Mouse (Mus musculus): ENCODE measurements at regions not wholly inside any gene's neighbourhood (a gene's known extent, or its start where the extent isn't known, plus 50 kb on each side); places are given as distances from the start of the nearest gene placed in this dataset.

GRCm38 (mm10) chr10:116726031-116726430, 144.7 kb upstream of the Cnot2 start:
- intact Hi-C loops (cut with DNase I): no loop called here
- DNase-seq: no peak

GRCm38 (mm10) chr10:116721986-116722385, 140.7 kb upstream of the Cnot2 start:
- no peak for DNase-seq
- intact Hi-C loops (cut with DNase I): no loop called here

- intact Hi-C loops (cut with DNase I): no loop called here
- peak; percentile 12 for DNase-seq
These were observed 138.3 kb upstream of the Cnot2 start for GRCm38 (mm10) chr10:116719616-116720015.

DNA sequence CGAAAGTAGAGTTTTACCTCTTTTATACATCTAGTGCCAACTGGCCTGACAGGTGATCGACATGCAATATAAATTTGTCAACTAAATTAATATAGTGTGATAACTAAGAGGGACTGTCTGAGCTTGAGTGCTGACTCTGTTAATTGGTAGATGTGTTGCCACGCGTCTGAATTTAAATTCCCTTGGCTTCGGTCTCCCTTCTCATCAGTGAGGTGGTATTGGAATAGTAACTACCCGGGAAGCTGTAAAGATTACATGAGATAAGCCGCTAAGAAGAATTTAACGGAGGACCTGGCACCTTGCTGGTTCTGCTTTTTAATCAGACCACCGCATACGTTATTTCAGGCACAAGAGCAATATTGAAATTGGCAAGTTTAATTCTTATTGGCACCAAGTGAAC, 136.7 kb upstream of the Cnot2 start:
- DNase-seq: no peak
- intact Hi-C loops (cut with DNase I): no loop called here

- DNase-seq: no peak
- intact Hi-C loops (cut with DNase I): no loop called here
These were observed 135.8 kb upstream of the Cnot2 start for GRCm38 (mm10) chr10:116717017-116717643.

DNA sequence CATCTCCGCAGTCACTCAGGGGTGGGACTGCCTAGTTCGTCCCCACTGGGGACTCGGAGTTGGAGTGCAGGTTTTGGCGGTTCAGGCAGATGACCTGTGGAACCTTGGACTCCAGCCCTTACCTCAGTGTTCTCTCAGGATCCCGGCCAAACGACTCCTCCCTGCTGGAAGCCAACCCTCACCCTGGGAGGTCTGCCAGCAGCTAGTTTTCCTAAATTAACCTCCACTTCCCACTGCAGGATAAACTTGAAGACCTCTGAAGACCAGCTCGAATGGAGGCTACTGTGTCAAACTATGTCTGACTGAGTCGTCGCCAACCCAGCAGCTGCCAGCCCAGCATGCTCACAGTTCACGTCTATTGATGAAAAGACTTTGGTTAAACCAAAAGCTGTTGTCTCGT, 132.1 kb upstream of the Cnot2 start:
- intact Hi-C loops (cut with DNase I): no loop called here
- DNase-seq: peak; percentile 58

DNA sequence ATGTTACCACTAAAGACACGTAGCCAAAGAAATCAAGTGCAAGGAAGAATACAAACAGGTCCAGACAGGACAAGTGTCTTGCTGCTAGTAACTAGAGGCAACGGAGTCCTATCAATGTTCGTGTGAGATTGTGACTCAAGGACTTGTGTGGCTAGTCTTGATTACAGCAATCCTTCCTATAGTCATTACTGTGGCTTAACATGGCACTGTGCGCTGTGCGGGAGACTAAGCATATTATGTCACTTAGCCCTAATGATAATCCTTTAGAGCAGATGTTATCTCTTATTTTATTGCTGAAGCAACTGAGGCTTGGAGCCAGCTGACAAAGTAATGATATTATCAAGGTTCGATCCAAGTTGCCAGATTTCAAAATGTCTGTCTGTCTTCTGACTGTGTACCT, 125.7 kb upstream of the Cnot2 start:
- no peak for DNase-seq
- intact Hi-C loops (cut with DNase I): no loop called here

DNA sequence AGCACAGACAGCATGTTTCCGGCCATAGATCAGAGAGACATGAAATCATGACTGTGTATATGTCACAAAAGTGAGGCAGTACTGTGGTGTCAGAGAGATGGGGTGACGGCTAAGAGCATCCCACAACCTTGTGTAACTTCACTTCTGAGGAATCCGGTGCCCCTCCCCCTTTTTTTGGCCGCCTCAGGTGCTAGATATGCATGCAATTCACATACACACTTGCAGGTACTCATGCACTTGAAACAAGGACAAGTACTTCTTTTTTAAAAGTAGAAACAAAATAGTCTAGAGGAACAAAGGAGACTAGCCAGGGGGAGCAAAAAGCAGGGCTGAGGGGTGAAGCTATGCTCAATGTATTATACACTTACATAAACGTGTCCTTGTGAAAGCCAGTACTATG, 120.0 kb upstream of the Cnot2 start:
- intact Hi-C loops (cut with DNase I): no loop called here
- no peak for DNase-seq

DNA sequence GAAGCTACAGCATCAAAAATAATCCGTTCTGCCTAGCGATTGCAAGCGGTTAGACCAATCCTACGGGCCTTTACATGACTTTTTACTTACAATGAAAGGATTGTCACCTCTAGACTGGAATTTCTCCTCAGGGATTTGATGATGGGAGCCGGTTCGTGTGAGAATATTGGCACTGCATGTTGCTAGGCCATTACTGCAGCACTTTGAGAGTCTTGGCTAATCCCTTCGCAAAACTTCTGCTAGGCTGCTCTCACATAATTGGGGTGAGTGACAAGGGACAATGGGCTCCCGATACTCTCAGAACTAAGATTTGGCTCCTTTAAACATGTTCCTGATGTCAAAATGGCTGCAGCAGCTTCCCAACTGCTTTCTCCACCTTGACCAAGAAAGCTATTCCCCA, 118.4 kb upstream of the Cnot2 start:
- intact Hi-C loops (cut with DNase I): no loop called here
- no peak for DNase-seq

DNA sequence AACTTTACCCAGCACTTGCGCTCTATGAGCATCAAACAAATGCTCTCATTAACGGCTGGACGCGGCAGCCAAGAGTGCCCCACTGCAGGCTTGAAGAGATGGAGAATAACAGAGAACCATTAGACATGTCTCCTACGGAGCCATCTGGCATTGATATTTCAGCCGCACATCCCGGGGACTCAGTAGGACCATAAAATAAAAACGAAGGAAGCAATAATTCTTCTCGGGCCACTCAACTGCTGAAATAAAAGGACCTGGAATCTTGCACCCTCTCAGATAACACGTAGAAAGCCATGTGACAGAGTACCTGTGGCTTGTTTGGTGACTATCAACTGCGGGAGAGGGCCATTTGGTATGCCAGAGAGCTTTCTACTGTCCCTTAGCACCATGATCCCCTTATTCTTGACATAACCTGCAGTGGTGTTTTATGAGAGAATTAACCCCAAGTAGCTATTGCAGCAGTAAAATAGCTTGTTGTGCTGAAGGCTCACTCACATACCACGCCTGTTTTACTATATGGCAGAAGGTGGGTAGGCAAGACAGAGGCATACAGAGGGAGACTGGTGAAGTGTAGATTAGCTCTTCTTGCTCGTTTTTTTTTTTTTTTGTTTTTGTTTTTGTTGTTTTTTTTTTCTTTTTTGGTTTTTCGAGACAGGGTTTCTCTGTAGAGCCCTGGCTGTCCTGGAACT, 116.5 kb upstream of the Cnot2 start:
- intact Hi-C loops (cut with DNase I): no loop called here
- DNase-seq: no peak

DNA sequence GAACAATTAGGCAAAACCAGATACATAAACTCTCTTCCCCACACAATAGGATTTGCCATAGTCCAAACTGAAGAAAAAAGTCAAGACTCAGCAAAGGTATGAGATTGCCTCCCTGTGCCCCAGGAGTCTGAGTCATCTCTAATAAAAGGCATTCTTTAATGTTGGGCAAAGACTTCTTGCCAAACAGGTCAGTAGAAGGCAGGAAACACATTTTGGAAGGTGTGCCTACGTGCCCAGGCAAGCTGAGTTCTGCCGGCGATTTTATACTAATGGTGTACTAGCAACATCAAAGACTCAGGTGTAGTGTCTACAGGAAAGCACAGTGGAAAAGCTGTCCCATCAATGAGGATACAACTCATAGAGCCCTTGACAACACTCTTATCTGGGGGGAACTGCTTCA, 112.5 kb upstream of the Cnot2 start:
- DNase-seq: no peak
- intact Hi-C loops (cut with DNase I): no loop called here

DNA sequence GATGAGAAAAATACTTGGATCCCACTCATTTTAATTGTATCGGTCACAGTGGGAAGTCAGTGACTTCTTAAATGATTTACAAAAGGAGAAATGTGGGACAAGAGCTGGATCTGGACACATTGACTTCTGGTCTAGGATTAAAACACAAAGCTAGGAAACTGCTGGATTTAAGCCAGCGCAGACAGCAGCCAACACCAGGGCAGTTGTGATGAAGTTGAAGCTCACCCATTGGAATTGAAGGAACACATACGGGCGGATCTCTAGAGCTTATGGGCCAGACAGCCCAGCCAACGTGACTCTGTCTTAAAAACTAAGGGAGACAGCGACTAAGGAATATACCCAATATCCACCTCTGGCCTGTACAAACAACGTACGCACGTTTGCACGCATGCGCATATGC, 105.4 kb upstream of the Cnot2 start:
- intact Hi-C loops (cut with DNase I): no loop called here
- DNase-seq: no peak

DNA sequence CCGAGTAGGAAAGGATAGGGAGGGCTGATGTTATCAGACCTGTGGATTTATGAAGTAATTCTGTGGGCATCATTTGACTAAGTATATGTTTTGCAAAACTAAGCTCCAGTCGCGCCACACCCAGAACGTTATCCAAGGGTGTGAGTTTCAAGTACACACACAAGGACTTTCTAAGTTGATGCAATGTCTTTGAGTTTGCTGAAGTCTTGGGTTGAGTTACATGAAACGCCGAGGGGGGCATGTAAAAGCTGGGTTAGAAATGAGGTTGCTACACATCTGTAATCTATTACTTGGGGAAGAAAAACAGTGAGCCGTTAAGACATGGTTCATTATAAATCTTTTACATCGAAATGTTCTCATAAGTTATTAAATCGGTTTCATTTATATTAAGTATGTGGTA, 102.1 kb upstream of the Cnot2 start:
- no peak for DNase-seq
- intact Hi-C loops (cut with DNase I): no loop called here

DNA sequence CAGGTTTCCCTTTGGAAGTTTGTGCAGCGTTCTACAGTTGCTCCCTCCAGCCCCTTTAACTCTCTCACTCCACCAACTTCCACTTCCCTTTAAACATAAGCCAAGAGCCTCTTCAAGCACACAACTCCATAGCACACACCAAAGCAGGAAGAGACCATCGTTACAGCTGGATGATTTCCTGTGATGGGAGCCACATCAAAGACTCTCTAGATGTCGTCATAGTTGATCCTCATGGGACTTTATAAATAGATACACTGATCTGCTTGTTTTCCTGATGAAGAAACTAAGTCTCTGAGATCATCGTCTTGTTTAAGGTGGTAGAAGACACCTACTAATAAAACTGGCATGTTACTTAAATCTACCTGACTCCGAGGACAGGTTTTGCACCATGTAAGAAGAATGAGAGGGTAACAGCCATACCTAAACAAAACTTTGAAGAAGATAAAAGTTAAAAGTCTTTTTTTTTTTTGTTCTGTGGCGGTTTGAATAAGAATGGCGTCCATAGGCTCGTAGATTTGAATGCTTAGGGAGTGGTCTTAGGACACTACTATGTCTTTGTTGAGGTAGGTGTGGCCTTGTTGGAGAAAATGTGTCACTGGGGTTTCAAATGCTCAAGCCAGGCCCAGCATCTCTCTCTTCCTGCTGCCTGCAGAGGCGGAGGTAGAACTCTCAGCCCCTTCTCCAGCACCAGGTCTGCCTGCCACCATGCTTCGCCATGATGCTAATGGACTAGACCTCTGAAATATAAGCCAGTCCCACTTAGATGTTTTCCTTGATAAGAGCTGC, 97.8 kb upstream of the Cnot2 start:
- intact Hi-C loops (cut with DNase I): no loop called here
- no peak for DNase-seq

DNA sequence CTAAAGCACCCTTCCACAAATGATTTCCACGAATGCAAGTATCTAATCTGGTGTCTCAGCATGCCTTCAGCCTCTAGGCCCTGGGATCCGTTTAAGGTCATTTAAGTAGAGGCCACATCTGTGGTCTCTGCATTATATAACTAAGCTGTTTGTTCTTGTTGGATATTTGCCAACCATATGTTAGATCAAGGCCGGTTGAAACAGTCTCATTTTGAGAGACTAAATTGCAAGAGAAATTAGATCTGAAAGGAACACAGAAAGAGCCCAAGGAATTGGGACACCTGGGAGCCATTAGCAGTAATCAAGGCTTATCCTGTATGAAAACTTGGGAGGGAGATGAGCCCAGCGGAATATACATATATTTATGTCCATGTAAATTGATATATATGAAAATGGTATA, 96.6 kb upstream of the Cnot2 start:
- intact Hi-C loops (cut with DNase I): no loop called here
- DNase-seq: no peak

DNA sequence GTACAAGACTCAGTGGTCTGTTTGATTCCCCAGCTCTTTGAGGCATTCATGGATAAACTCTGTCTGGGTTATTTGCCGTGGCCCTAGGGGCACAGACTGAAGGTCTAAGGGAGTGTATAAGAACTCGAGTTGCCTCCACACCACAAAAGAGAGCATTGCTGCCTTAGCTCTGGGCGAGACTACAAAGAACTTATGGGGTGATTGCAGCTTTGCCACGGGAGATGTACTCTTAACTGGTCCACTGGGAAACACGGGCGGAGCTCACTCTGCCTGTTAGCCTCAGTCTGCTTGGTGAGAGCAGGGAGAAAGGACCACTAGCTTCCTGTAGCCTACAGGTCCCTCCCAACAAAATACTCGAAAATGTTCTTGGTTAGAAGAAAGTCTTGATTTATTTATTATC, 93.9 kb upstream of the Cnot2 start:
- DNase-seq: no peak
- intact Hi-C loops (cut with DNase I): no loop called here

GRCm38 (mm10) chr10:116674348-116674747, 93.0 kb upstream of the Cnot2 start:
- intact Hi-C loops (cut with DNase I): no loop called here

GRCm38 (mm10) chr10:116658162-116658962, 77.1 kb upstream of the Cnot2 start:
- intact Hi-C loops (cut with DNase I): no loop called here
- DNase-seq: no peak

More at GRCm38 (mm10) chr10:116674348-116674747, 93.0 kb upstream of the Cnot2 start:
- no peak for DNase-seq

DNA sequence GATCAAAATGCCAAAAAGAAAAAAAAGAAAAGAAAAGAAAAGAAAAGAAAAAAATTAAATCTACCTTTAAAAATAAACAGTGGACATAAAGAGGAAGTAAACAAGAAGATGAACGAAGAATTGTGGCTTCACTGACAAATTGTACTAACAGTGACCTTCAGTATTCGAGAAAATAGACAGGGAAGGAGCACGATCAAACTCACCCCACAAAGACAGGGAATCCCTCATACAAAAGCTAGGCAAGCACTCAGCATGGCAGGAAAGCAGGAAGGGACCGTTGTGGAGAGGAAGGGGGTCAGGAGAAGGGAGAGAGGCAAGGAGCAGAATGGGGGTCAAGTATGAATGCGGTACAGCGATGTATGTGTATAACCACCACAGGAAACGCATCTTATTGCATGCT, 74.6 kb upstream of the Cnot2 start:
- DNase-seq: no peak
- intact Hi-C loops (cut with DNase I): no loop called here

- DNase-seq: no peak
- intact Hi-C loops (cut with DNase I): no loop called here
These were observed 73.9 kb upstream of the Cnot2 start for GRCm38 (mm10) chr10:116655018-116655807.

Measured in left cerebral cortex, postnatal 4 days (tissue).